Mouse (Mus musculus) heart, adult 2 months (tissue): ENCODE measurements around the gene Kdm1a. TPM values are rescaled to one million over a fixed set of nuclear protein-coding genes. Genes with fewer than 3 reads are reported as not detected.

ENCODE experiments used
- DNase-seq, 2 experiments: peaks; one replicate each; pipeline ENCODE4 v3.0.0; 2021
- H3K27ac ChIP-seq: fragments of 200-600 bp; 2 replicates; pipeline ENCODE4 v1.8.1; 2022
- H3K27me3 ChIP-seq: fragments of 200-500 bp; 2 replicates; pipeline ENCODE4 v1.6.1; 2012; ENCODE audit warnings: mild to moderate bottlenecking, low read length, inconsistent platforms, mixed read lengths; ENCODE audit not compliant: control insufficient read depth, insufficient read depth
- H3K36me3 ChIP-seq: fragments of 200-500 bp; 2 replicates; pipeline ENCODE4 v1.6.1; 2012; ENCODE audit warnings: low read length, inconsistent platforms; ENCODE audit not compliant: control insufficient read depth, insufficient read depth
- H3K4me1 ChIP-seq: fragments of 200-500 bp; 2 replicates; pipeline ENCODE4 v1.6.1; 2011; ENCODE audit warnings: low read length; ENCODE audit not compliant: control insufficient read depth, insufficient read depth
- H3K4me3 ChIP-seq: fragments of 200-600 bp; 2 replicates; pipeline ENCODE4 v1.8.1; 2022
- H3K79me2 ChIP-seq: fragments of 200-500 bp; replicated peaks from 2 replicates; pipeline ENCODE4 v1.6.1; 2012; ENCODE audit warnings: mild to moderate bottlenecking, inconsistent platforms, low read length, moderate library complexity, mixed read lengths; ENCODE audit not compliant: control insufficient read depth, insufficient read depth
- H3K9ac ChIP-seq: fragments of 200-500 bp; 2 replicates; pipeline ENCODE4 v1.6.1; 2012; ENCODE audit warnings: low read depth, mild to moderate bottlenecking, control low read depth, inconsistent platforms, low read length, mixed read lengths
- CTCF ChIP-seq: fragments of 200-600 bp; IDR thresholded peaks from 2 replicates; pipeline ENCODE4 v1.8.1; 2022; ENCODE audit warnings: antibody characterized with exemption, mild to moderate bottlenecking, moderate library complexity
- EP300 ChIP-seq: fragments of 200-500 bp; IDR thresholded peaks from 2 replicates; pipeline ENCODE4 v1.6.1; 2011; ENCODE audit warnings: low read depth, low read length, control low read depth; ENCODE audit not compliant: insufficient read depth
- POLR2A ChIP-seq: fragments of 200-500 bp; IDR thresholded peaks from 2 replicates; pipeline ENCODE4 v1.6.1; 2011; ENCODE audit warnings: mild to moderate bottlenecking, low read depth, low read length, control low read depth; ENCODE audit not compliant: insufficient read depth
- WGBS: fragments of 180-500 bp; shearing (Covaris S2); methylation state at CpG from one replicate; pipeline ENCODE4 v1.1.7; 2018; 5-methylcytosine and 5-hydroxymethylcytosine counted together
- intact Hi-C: fragments of 180-260 bp; cut with DNase I; formaldehyde crosslinking; loops from one replicate; pipeline ENCODE4 v1.15.1; 2025
- polyA plus RNA-seq: library from polyadenylated mRNA; depleted of rRNA; stranded (reverse); fragments of >200 nt; gene quantifications from 2 replicates; pipeline ENCODE4 v1.2.3, GENCODE M21; 2012
- total RNA-seq, 2 experiments: library from RNA; stranded (reverse); gene quantifications; 2 replicates each; pipeline ENCODE4 v1.2.3; 2021

The Kdm1a gene
- total and polyA plus RNA-seq, 3 experiments, result 18.7 to 27.1 (median 27.0) TPM

GRCm38 (mm10) chr4:136560270-136560991 is 42.1 kb downstream of the Kdm1a start:
- Histone ChIP-seq H3K4me3 (no peak overlapping the region), H3K27me3 (no peaks in the 10 kb centered on the region), H3K27ac (no peak overlapping the region), H3K4me1 (no peaks in the 10 kb centered on the region), H3K9ac (no peak overlapping the region), H3K36me3 (peaks cover 10% of the 10 kb centered on the region), H3K79me2 (no peaks in the 10 kb centered on the region)
- TF ChIP-seq POLR2A (no peak), EP300 (no peak), CTCF (no peak)
- 75% methylated on average over 8 of the region's 8 CpGs for WGBS
- no peak for DNase-seq
- intact Hi-C loops, result no loop called here

- intact Hi-C loops, result no loop called here
- Histone ChIP-seq H3K36me3 (peaks cover 10% of the 10 kb centered on the region), H3K4me3 (no peak overlapping the region), H3K27ac (no peak overlapping the region), H3K4me1 (no peaks in the 10 kb centered on the region), H3K79me2 (peaks cover 1% of the 10 kb centered on the region; the same call in 1 of the 2 replicates), H3K9ac (no peak overlapping the region), H3K27me3 (no peaks in the 10 kb centered on the region)
- no peak for DNase-seq
- TF ChIP-seq CTCF (no peak), POLR2A (no peak), EP300 (no peak)
- 71% methylated on average over 2 of the region's 2 CpGs for WGBS
These were observed 42.8 kb downstream of the Kdm1a start for GRCm38 (mm10) chr4:136559690-136560089.

GRCm38 (mm10) chr4:136557638-136558037 is 44.9 kb downstream of the Kdm1a start:
- H3K79me2 ChIP-seq, result peaks cover 1% of the 10 kb centered on the region; the same call in 1 of the 2 replicates
- H3K27ac ChIP-seq, result no peak overlapping the region
- H3K36me3 ChIP-seq, result peaks cover 21% of the 10 kb centered on the region
- H3K4me3 ChIP-seq, result no peak overlapping the region
- TF ChIP-seq CTCF, result no peak
- no peak for TF ChIP-seq EP300
- no peak for TF ChIP-seq POLR2A
- no peak for DNase-seq
- no peak overlapping the region for H3K9ac ChIP-seq
- WGBS, result 88% methylated on average over 2 of the region's 2 CpGs
- no peaks in the 10 kb centered on the region for H3K27me3 ChIP-seq
- H3K4me1 ChIP-seq, result peaks cover 1% of the 10 kb centered on the region; the same call in 1 of the 2 replicates
- intact Hi-C loops, result no loop called here

- Histone ChIP-seq H3K4me3 (no peak overlapping the region), H3K36me3 (peaks cover 21% of the 10 kb centered on the region), H3K4me1 (peaks cover 4% of the 10 kb centered on the region), H3K79me2 (peaks cover 1% of the 10 kb centered on the region), H3K27me3 (no peaks in the 10 kb centered on the region), H3K9ac (no peak overlapping the region), H3K27ac (no peak overlapping the region)
- no peak for TF ChIP-seq EP300
- TF ChIP-seq POLR2A, result no peak
- no peak for TF ChIP-seq CTCF
- DNase-seq, result no peak
- intact Hi-C loops, result no loop called here
- 37% methylated on average over 1 of the region's 1 CpGs for WGBS
These were observed 49.4 kb downstream of the Kdm1a start for GRCm38 (mm10) chr4:136553108-136553507.

GRCm38 (mm10) chr4:136548381-136548801 is 54.1 kb downstream of the Kdm1a start:
- 58% methylated on average over 1 of the region's 1 CpGs for WGBS
- DNase-seq, result no peak
- H3K79me2 ChIP-seq, result no peaks in the 10 kb centered on the region; the same call in 1 of the 2 replicates
- H3K9ac ChIP-seq, result no peak overlapping the region
- no peak for TF ChIP-seq CTCF
- H3K36me3 ChIP-seq, result peaks cover 34% of the 10 kb centered on the region
- H3K4me1 ChIP-seq, result peaks cover 12% of the 10 kb centered on the region
- H3K27me3 ChIP-seq, result no peaks in the 10 kb centered on the region
- H3K27ac ChIP-seq, result no peak overlapping the region
- intact Hi-C loops, result no loop called here
- no peak overlapping the region for H3K4me3 ChIP-seq

GRCm38 (mm10) chr4:136547721-136548120 is 54.8 kb downstream of the Kdm1a start:
- Histone ChIP-seq H3K27me3 (no peaks in the 10 kb centered on the region), H3K4me3 (no peak overlapping the region), H3K36me3 (peaks cover 31% of the 10 kb centered on the region), H3K79me2 (no peaks in the 10 kb centered on the region; the same call in 1 of the 2 replicates), H3K9ac (no peak overlapping the region), H3K27ac (no peak overlapping the region), H3K4me1 (peaks cover 10% of the 10 kb centered on the region)
- 71% methylated on average over 1 of the region's 1 CpGs for WGBS
- no peak for DNase-seq
- intact Hi-C loops, result no loop called here
- no peak for TF ChIP-seq POLR2A
- no peak for TF ChIP-seq EP300
- no peak for TF ChIP-seq CTCF
